Mouse (Mus musculus) adrenal gland, postnatal 4 days (tissue): ENCODE measurements around the gene Sorcs2. TPM values are rescaled to one million over a fixed set of nuclear protein-coding genes. Genes with fewer than 3 reads are reported as not detected.

ENCODE experiments used
- DNase-seq, 2 experiments: peaks; one replicate each; pipeline ENCODE4 v3.0.0; 2021 to 2022; ENCODE audit warnings: low spot score in 2 of 2, mixed read lengths in 2 of 2
- total RNA-seq, 2 experiments: library from RNA; stranded (reverse); gene quantifications; 2 replicates each; pipeline ENCODE4 v1.2.3; 2021

The Sorcs2 gene
- total RNA-seq, 2 experiments from 2014 or later, result 33.0 to 35.5 TPM

DNA sequence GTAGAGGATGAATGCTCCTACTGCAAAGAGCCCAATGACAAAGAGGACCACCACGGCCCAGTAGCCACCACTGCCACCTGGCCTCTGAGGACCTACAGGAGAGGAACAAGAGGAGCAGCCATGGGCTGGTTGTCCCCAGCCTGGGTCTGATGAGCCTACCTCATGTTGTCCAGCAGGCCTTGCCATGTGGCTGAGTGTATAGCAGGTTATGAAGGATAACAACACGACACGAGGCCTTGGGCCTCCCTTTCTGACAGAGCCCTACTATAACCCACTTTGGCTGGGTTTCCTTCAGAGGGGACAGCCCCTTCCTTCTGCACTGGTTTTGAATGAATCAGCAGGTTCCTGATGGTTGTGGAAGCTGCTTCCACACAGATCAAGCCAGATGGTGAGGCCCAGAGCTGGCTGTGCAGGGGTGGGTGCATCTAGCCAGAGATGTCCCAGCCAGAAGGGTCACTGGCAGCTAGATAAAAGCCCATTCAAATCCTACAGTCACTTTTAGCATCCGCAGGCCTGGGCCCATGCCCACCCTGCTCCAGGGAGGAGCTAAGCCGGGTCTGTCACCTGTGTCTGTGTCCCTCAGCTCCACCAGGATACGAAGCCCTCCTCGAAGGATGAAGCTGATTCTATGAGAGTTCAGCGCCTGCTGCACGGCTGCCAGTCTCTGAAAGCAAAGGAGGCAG is 373.8 kb downstream of the Sorcs2 start:
- no peak for DNase-seq

DNA sequence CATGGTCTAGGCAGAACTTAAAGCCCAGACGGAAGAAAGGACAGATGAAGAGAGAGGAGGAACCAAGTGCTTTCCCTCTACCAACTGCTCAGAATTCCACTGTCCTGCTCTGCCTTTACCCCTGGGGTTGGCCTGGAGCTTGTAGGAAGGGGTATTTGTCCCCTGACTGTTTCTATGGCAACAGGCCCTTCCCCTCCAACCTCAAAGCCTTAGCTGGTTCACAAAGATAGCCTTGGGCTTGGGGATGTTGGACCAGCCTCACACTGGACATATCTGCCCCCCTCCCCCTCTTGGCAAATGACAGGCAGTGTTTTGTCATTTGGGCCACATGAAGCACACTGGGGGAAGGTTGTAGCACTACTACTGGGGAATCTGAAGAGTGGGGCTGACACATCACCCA is 375.6 kb downstream of the Sorcs2 start:
- DNase-seq, result no peak

DNA sequence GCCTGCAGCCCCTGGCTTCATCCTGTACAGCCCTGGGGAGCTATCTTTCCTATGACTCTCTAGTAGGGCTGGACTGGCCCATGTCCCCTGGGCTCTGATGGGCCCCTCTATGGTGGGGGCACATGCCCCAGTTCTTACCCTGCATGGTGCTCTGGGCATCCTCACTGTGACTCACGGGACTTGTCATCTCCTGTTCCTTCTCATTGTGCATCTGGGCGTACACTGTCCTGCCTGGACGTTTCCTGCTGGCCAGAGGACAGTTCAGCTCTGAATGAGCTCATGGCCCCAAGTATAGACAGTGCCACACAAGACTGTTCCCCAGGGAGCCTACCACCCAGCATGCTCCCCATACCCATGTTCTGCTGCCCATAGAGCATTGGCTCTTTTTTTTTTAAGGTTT is 376.8 kb downstream of the Sorcs2 start:
- DNase-seq, result no peak

DNA sequence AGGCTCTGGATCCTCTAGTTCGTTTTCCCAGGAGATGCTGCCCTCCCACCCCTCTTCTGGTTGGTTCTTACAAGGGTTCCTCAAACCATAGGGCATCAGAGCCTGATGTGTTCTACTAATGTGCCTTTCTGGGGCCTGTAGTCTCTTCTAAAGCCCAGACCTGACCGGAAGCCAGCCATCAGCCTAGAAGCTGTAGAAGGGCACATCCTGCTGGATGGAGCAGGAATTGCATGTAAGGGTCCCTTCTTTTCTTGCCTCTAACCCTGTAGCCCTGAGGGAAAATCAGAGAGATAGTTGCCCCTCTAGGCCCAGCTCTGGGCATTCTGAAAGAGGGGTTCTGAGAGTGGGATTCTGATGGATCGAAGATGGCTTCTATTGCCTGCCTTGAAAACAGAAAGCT is 379.6 kb downstream of the Sorcs2 start:
- DNase-seq, result no peak

GRCm38 (mm10) chr5:36009405-36009804 is 388.5 kb downstream of the Sorcs2 start:
- DNase-seq, result no peak

DNA sequence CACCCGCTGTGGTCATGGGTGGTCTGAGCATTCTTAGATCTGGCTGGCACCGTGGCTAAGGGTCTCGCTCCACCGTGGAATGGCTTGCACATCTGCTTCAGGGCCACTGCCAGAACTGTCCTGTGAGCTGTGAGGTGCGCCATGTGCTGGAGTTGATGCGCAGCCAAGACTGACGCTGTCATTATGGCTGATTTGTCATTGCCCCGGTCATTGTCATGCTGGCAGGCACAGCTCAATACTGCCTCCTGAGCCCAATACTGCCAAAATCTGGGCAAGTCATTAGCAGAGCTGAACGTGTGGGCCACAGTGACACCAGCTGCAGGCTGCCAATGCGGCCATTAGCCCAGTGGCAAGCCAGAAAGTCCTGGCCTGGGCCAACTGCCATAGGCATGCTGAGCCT is 390.3 kb downstream of the Sorcs2 start:
- DNase-seq, result no peak

DNA sequence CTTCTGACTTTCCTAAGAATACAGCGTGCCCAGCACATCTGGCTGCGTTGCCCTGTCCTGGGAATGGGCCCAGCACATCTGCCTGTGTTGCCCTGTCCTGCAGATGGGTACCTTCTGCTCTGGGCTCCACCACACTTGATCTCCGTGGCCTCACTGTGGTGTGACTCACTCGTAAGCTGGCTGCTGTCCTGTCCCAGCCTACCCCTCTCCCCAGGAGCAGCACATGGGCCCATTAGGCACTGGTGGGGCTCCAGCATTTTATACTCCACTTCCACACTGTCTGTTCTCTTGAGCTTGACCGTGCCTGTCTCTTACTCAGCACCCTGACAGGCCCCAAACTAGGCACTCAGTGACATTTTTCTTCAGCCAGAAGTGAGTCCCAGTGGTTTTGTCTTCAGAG is 391.4 kb downstream of the Sorcs2 start:
- DNase-seq, result no peak

DNA sequence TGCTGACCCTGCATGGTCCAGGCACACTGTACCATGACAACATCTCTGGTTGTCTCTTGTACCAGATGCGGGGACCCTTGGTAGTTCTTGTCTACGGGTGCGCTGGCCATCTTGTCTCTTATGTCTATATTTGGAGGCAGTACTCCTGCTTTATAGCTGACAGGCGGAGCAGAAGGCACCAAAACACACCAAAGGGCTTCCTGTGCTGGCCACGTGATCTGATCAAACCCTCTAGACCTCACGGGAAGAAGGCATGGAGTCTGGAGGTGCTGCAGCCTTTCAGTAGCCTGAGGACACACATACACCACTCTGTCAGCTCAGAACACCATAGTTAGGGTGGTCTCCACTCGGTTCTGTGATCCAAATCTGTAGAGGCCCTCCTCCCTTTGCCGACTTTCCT is 391.8 kb downstream of the Sorcs2 start:
- DNase-seq, result no peak

DNA sequence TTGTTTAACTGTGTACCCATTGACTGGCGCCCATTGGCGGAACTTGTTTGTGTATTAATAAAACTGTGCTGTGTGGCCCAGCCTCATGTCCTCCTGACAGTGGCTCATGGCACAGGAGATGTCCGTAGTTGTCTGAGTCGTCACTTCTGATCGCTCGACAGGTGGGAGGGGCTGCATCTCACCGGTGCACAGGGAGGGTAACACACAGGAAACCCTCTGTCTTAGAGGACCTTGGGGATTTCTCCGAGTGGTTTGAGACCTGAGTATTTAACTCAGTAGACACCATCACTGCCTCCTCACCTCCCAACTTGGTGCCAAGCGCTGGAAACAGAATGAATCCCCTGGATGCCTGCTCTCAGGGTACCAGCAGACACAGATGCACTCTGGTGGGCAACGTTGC is 394.1 kb downstream of the Sorcs2 start:
- no peak for DNase-seq

GRCm38 (mm10) chr5:35989986-35990735 is 407.8 kb downstream of the Sorcs2 start:
- no peak for DNase-seq

DNA sequence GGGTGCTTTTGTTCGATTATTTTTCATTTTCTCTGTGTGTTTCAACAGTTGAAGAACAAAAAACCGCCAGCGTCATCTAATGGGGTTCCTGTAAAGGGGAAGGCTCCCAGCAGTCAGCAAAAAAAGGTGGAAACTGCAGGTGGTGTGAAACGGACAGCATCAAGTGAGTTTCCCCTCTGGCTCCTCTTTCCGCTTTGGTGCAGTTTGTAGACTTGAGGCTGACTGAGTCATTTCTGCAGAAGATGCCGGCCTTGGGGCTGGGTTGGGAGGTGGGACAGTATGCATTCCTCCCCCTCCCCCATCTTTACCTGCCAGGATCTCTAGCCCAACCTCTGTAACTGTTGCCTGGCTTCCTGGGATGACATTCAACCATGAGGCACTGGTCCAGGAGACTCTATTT is 408.4 kb downstream of the Sorcs2 start:
- DNase-seq, result no peak

DNA sequence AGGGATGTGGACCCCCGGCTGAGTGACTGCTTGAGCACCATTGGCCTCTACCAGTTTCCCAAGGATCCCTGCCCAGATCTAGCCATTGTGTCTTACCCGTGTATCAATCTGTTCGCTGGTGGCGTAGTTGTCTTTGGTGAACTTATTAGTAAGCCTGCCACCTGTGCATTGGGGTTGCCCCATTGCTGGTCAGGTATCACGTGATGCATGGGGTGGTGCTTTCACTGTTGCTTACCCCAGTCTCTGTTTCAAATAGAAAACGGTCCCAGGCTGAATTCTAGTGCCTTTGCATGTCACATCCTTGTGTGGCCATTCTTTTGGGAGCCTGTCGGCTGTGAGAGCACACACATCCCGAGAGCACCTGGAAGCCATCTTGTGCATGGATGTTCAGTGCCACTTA is 409.9 kb downstream of the Sorcs2 start:
- DNase-seq, result no peak

- no peak for DNase-seq
Observed at GRCm38 (mm10) chr5:35985611-35986010, 412.3 kb downstream of the Sorcs2 start.

DNA sequence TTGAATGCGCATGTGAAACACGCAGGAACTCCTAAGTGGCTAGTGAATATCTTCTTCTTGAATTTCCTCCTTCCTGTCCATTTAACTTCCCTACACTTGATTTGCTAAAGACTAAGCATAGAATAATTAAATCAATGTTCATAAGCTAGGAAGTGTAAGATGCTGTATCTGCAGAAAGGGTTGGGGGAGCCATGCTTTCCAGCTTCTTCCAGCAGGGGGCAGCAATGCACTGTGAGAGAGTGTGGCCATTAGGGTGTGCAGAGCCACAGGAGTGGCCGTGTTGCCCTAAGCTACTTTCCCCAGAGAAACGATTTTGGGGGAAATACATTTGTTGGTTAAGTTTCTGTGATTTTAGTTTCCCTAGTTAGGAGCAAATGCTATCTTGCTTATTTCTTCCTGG is 416.0 kb downstream of the Sorcs2 start:
- DNase-seq, result peak; percentile 58 to 62

GRCm38 (mm10) chr5:35981341-35981740 is 416.6 kb downstream of the Sorcs2 start:
- DNase-seq, result no peak

- DNase-seq, result no peak
Observed at GRCm38 (mm10) chr5:35980542-35980941, 417.4 kb downstream of the Sorcs2 start.

DNA sequence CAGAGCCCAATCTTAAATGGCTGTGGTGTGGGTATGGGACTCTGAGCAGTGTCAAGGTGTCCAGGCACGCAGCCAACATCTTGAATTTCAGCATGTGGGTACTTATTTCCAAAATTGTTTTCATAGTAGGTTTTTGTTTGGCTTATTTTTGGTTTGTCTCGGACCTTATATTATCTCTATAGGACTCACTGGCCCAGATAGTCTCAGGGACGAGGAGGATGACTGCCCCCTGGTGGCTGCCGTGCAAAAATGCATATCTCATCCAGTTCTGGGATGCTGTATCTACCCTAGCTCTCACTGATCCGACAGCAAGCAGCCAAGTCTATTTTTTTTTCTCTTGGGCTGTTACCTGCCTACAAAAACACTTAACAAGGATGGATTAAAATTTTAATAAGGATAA is 422.3 kb downstream of the Sorcs2 start:
- peak; percentile 35 to 48 for DNase-seq

DNA sequence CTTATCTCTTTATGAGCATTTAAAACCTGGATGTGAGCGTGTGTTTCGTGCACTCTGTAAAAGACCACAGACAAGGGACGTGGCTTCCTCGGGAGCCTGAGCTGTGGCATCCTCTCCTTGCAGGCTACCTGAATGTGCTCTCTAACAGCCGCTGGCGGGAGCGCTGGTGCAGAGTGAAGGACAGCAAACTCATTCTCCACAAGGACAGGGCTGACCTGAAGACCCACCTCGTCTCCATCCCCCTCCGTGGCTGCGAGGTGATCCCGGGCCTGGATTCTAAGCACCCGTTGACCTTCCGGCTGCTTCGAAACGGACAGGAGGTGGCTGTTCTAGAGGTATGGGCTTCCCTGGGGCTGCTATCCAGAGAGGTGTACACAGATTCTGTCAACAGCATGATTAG is 423.7 kb downstream of the Sorcs2 start:
- no peak for DNase-seq

DNA sequence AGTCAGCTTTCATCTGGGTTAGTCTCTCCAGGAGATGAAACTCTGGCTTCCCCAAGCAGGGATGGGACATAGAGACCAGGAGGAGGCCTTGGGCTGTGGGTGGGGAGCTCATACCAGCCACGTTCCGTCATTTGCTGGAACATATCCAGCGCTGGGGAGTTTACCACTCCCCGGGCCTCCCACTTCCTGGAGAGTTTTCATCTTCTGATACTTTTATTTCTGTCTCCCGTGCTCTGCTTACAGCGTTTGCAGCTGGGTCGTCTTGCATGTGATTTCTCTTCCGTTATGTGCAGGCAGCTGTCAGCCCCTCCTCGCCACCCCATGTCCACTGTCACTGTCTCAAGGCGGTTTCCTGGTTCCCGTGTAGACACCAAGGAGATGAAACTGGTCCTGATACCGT is 424.1 kb downstream of the Sorcs2 start:
- peak; percentile 28 to 46 for DNase-seq

- no peak for DNase-seq
Observed at GRCm38 (mm10) chr5:35972739-35973138, 425.2 kb downstream of the Sorcs2 start.

- DNase-seq, result peak in 1 of 2 experiments; percentile 34
Observed at GRCm38 (mm10) chr5:35971841-35972578, 425.9 kb downstream of the Sorcs2 start.
